Mouse (Mus musculus) lung, postnatal 0 days (tissue): ENCODE measurements around the gene Dkc1. TPM values are rescaled to one million over a fixed set of nuclear protein-coding genes. Genes with fewer than 3 reads are reported as not detected.

Source experiments
- ATAC-seq: fragments of 200-750 bp; cut with Nextera tagmentation; 2 replicates; pipeline ENCODE4 v1.8.0; 2017; ENCODE audit warnings: moderate library complexity
- DNase-seq: peaks from one replicate; pipeline ENCODE4 v3.0.0-alpha.2; 2016; ENCODE audit warnings: low spot score
- H3K27ac ChIP-seq: fragments of 300-500 bp; sonication (generic); 2 replicates; pipeline ENCODE4 v1.5.1; 2014; ENCODE audit warnings: antibody characterized with exemption, mild to moderate bottlenecking, low read length, mixed read lengths
- H3K27me3 ChIP-seq: fragments of 300-500 bp; sonication (generic); replicated peaks from 2 replicates; pipeline ENCODE4 v1.6.1; 2014; ENCODE audit warnings: low read length, mixed read lengths; ENCODE audit not compliant: insufficient read depth
- H3K36me3 ChIP-seq: fragments of 300-500 bp; sonication (generic); 2 replicates; pipeline ENCODE4 v1.6.1; 2014; ENCODE audit warnings: low read length, mixed read lengths; ENCODE audit not compliant: insufficient read depth
- H3K4me1 ChIP-seq: fragments of 300-500 bp; sonication (generic); 2 replicates; pipeline ENCODE4 v1.6.1; 2014; ENCODE audit warnings: antibody characterized with exemption, low read depth, low read length, mixed read lengths; ENCODE audit not compliant: insufficient read depth
- H3K4me2 ChIP-seq: fragments of 300-500 bp; sonication (generic); replicated peaks from 2 replicates; pipeline ENCODE4 v1.6.1; 2014; ENCODE audit warnings: low read depth, mild to moderate bottlenecking, low read length, moderate library complexity, mixed read lengths
- H3K4me3 ChIP-seq: fragments of 300-500 bp; sonication (generic); 2 replicates; pipeline ENCODE4 v1.5.1; 2014; ENCODE audit warnings: low read depth, low read length
- H3K9ac ChIP-seq: fragments of 300-500 bp; sonication (generic); replicated peaks from 2 replicates; pipeline ENCODE4 v1.6.1; 2014; ENCODE audit warnings: low read depth, mild to moderate bottlenecking
- H3K9me3 ChIP-seq: fragments of 300-500 bp; sonication (generic); 2 replicates; pipeline ENCODE4 v1.6.1; 2016; ENCODE audit warnings: low read length, mixed read lengths
- CTCF ChIP-seq: IDR thresholded peaks from 2 replicates; pipeline ENCODE4 v1.5.1; 2016; ENCODE audit warnings: antibody characterized with exemption, mild to moderate bottlenecking
- EP300 ChIP-seq: IDR thresholded peaks from 2 replicates; pipeline ENCODE4 v1.6.1; 2016; ENCODE audit warnings: antibody characterized with exemption, mild to moderate bottlenecking, control low read depth
- WGBS: fragments of 180-500 bp; shearing (Covaris S2); extraction: QIAGEN DNeasy Blood & Tissue Kit; methylation state at CpG from one replicate; pipeline ENCODE4 v1.1.7; 2014; 5-methylcytosine and 5-hydroxymethylcytosine counted together
- polyA plus RNA-seq: library from polyadenylated mRNA; unstranded; fragments of >200 nt; fragmentation: Nextera tagmentation; extraction: Ambion mirVana; gene quantifications from 2 replicates; pipeline ENCODE4 v1.2.1, GENCODE M21; 2015

Gene Dkc1
- 28.8 and 31.6 TPM in 2 replicates for polyA plus RNA-seq

GRCm38 (mm10) chrX:75095369-75096162, at the start of gene Dkc1:
Gene Dkc1 (plus strand): TSS chrX:75095854.
- H3K9me3 ChIP-seq: no peaks in the 10 kb centered on the region
- no peaks in the 10 kb centered on the region for H3K4me1 ChIP-seq
- H3K4me3 ChIP-seq: peak within 1 kb of the TSS; percentile 47
- 0 out of 2 replicates have a peak within 1 kb of the TSS, but pooled peaks have one; percentile 19 for H3K9ac ChIP-seq
- WGBS: 14% methylated on average over 29 of the region's 29 CpGs
- peak within 1 kb of the TSS; percentile 56 for H3K4me2 ChIP-seq
- no peak for TF ChIP-seq CTCF
- TF ChIP-seq EP300: no peak; the same call in 1 of the 2 replicates
- DNase-seq (peak; percentile 95), ATAC-seq (peak; percentile 99)
- no peaks in the 10 kb centered on the region for H3K36me3 ChIP-seq
- H3K27me3 ChIP-seq: no peaks in the 10 kb centered on the region
- H3K27ac ChIP-seq: peak within 1 kb of the TSS; percentile 72

- no peaks in the 10 kb centered on the region for H3K27me3 ChIP-seq
- no peak overlapping the region for H3K4me2 ChIP-seq
- H3K4me1 ChIP-seq: no peaks in the 10 kb centered on the region
- no peak overlapping the region for H3K9ac ChIP-seq
- WGBS: 38% methylated on average over 1 of the region's 1 CpGs
- no peaks in the 10 kb centered on the region for H3K9me3 ChIP-seq
- no peak overlapping the region for H3K27ac ChIP-seq
- ATAC-seq (no peak), DNase-seq (no peak)
- no peak overlapping the region for H3K4me3 ChIP-seq
- H3K36me3 ChIP-seq: no peaks in the 10 kb centered on the region
- TF ChIP-seq EP300: no peak
- no peak for TF ChIP-seq CTCF
Observed at GRCm38 (mm10) chrX:75045931-75046330, 49.7 kb upstream of the Dkc1 start.

- Histone ChIP-seq H3K9ac (no peak overlapping the region), H3K4me2 (0 out of 2 replicates have a peak overlapping the region, but pooled peaks have one; percentile 5), H3K27me3 (no peaks in the 10 kb centered on the region), H3K27ac (peak overlapping the region; percentile 26; the same call in 1 of the 2 replicates), H3K9me3 (no peaks in the 10 kb centered on the region), H3K4me1 (no peaks in the 10 kb centered on the region), H3K4me3 (peak overlapping the region; percentile 14; the same call in 1 of the 2 replicates), H3K36me3 (no peaks in the 10 kb centered on the region)
- TF ChIP-seq CTCF (no peak), EP300 (no peak)
- peak; percentile 58 for DNase-seq
- ATAC-seq: peak; percentile 52
- 25% methylated on average over 3 of the region's 3 CpGs for WGBS
Observed at GRCm38 (mm10) chrX:75046921-75047635, 48.6 kb upstream of the Dkc1 start.

GRCm38 (mm10) chrX:75056120-75056775, 39.4 kb upstream of the Dkc1 start:
- WGBS: 64% methylated on average over 2 of the region's 2 CpGs
- H3K4me3 ChIP-seq: no peak overlapping the region
- H3K27me3 ChIP-seq: no peaks in the 10 kb centered on the region
- H3K27ac ChIP-seq: no peak overlapping the region
- H3K4me2 ChIP-seq: no peak overlapping the region
- H3K9ac ChIP-seq: no peak overlapping the region
- H3K9me3 ChIP-seq: no peaks in the 10 kb centered on the region
- H3K36me3 ChIP-seq: no peaks in the 10 kb centered on the region
- H3K4me1 ChIP-seq: no peaks in the 10 kb centered on the region
- TF ChIP-seq EP300 (no peak), CTCF (no peak)
- ATAC-seq: peak; percentile 52
- DNase-seq: peak; percentile 20

- DNase-seq (no peak), ATAC-seq (no peak)
- Histone ChIP-seq H3K9me3 (no peaks in the 10 kb centered on the region), H3K27me3 (no peaks in the 10 kb centered on the region), H3K36me3 (no peaks in the 10 kb centered on the region), H3K27ac (no peak overlapping the region), H3K4me2 (no peak overlapping the region), H3K9ac (no peak overlapping the region), H3K4me3 (no peak overlapping the region), H3K4me1 (no peaks in the 10 kb centered on the region)
- WGBS: 66% methylated on average over 2 of the region's 2 CpGs
- no peak for TF ChIP-seq EP300
- TF ChIP-seq CTCF: peak; percentile 39
Observed at GRCm38 (mm10) chrX:75082351-75082750, 13.3 kb upstream of the Dkc1 start.
